Mouse (Mus musculus): Measurements from ENCODE around the gene Kdelr3.

Gene Kdelr3

DNA sequence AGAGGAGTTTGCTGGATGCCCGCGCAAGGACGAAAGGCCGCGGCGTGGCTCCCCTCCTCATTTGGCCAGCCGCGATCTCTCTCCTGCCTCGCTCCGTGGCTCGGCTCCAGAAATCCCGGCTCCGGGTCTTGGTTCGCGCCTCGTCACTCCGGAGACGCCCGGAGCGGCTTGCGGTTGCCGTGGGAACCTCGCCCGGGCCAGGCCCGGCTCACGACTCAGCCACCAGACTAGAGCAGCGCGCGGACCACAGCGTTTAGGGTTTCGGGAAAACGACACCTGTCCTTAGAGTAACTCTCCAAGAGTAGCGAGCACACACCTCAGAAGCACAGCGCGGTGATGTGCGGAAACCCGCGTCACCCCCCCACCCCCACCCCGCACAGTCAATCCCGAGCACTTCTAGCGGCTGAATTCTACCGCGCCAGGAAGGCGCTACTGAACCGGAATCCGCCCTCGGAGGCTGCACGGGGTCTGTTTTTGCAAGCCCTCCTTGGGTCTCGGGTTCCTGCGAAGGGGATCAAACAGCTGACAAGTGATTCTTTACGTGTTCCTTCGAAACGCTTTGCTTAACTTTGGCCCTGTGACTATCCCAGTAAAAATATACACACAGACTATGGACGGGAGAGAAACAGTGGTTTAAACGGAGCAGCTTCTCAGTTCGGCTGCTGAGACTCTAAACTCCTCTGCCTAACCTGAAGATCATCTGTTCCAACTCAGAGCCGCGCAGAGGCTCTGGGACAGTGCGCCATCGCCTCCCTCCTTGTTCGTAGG is 4.5 kb upstream of the Kdelr3 start:
- no peak for DNase-seq (ENCODE audit: low spot score)

DNA sequence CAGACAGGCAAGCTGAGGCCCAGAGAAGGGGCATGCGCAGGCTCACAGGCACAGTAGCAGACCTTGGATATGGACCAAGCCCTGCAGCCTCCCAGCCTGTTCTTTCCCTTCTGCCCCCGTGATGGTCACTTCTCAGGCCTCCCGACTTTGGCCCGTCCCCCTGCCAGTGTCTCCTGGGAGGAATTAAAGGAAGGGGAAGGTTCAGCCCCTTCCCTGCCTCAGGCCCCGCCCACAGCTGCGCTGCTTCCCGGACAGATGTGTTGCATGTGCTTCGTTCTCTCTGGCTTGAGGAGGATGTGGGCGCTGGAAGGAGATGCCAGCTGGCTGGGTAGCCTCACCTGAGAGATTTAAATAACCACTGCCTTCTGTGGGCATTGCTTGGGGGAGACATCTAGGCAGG is 2.3 kb upstream of the Kdelr3 start:
- DNase-seq (ENCODE audit: low spot score) = no peak

DNA sequence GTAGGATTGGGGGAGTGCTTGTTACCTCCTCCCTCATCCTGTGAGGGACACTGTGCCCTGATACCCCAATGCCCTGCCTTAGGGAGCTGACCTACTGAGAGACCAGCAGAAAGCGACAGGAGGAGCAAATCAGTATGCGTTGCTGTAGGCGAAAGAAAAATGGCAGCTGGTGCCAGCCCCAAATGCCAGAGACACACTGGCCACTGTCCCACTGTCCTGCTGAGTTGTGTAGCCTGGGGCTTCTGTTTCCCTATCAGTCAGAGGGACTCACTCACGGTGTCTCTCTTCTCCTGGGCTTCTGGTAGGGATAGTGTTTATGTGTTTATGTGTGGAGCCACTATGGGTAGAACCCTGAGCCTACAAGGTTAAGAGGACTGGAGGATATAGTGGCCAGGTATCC is 1.5 kb downstream of the Kdelr3 start:
- DNase-seq (ENCODE audit: low spot score) = no peak

DNA sequence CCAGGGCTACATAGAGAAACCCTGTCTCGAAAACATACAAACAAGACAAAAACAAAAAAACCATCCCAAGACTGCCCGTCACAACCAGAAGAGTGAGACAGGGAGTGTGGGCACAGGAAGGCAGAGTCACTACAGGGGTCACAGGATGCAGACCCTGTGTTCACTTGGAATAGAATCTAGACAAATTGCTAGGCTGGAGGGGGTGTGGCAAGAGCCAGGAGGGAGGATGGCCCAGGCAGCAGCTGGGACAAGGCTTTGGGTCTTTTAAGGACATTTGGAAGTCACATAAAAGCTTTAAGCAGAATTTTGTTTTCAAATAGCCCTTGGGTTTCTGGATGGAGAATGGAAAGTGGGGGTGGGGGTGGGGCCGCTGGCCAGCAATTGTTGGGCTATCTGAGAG is 2.4 kb downstream of the Kdelr3 start:
- DNase-seq (ENCODE audit: low spot score) = no peak

DNA sequence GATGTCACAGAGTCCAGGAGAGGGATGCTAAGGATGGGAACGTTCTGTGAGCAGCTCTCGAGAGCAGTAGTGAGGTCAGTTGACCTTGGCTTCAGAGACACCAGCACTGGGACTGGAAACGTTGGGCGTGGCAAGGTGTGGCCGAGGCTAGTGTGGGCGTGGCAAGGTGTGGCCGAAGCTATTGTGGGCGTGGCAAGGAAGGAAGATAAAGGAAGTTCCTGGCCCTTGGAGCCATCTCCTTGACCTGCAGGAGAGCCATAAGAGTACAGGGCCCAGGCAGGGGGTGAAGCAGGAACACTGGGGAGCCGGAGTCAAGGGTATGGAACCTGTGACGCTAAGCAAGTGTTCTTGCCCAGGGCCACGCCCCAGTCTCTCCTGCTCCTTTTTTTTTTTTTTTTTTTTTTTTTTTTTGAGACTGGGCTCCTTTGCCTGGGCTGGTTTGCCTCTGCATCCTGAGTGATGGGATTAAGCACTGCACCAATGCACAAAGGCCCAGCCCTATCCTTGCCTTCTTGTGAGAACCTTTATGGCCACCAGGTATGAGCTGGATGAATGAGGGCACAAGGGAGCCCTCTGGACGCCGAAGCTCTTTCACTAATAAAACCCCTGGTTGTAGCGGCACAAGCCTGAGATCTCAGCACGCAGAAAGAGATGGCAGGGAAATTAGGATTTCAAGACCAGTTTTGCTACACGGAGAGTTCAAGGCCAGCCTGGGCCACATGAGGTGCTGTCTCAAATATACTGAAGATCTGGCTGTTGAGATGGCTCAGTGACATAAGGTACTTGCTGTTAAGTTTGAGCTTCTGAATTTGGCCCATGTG is 3.4 kb downstream of the Kdelr3 start:
- DNase-seq (ENCODE audit: low spot score) = peak; percentile 34

DNA sequence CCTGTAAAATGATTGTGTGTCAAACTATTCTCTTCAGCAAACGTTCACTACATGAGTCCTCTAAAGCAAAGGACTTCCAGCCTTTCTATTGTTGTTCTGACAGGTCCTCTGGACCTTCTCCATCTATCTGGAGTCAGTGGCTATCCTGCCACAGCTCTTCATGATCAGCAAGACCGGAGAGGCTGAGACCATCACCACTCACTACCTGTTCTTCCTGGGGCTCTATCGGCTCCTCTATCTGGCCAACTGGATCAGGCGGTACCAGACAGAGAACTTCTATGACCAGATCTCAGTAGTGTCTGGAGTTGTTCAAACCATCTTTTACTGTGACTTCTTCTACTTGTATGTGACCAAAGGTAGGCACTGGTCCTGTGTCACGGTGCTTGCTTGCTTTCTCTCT is 9.4 kb downstream of the Kdelr3 start:
- no peak for DNase-seq (ENCODE audit: low spot score)

DNA sequence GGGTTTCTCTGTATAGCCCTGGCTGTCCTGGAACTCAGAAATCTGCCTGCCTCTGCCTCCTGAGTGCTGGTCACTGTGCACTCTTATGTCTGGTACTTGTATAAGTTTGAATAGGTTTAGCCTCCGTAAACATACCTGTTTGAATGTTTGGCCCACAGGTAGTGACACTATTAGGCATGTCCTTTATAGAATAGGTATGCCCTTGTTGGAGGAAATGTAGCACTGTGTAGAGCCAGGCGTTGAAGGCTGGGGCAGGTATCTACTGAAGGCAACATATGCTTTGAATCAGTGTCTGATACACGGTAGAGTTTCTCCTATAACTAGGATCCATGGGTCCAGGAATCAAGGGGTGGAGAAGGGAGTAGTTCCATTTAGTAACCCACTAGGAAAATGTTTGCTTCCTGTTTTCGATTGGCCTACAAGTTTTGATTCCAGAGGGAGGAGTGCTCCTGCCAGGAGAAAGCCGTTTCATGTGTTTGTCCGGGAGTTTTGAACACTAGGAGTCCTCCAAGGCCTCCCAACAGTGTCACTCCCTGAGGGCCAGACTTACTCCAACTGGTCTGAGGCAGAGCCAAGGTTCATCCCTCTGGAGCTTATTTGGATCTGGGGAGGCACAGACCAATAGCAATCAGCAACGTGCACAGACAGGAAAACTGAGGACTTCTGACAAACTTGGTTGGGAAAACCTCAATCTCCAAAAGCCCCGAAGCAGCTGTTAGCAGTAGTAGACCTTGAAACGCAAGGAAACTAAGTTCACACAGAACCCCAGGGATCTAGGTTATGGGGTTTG is 10.0 kb downstream of the Kdelr3 start:
- DNase-seq (ENCODE audit: low spot score) = no peak

DNA sequence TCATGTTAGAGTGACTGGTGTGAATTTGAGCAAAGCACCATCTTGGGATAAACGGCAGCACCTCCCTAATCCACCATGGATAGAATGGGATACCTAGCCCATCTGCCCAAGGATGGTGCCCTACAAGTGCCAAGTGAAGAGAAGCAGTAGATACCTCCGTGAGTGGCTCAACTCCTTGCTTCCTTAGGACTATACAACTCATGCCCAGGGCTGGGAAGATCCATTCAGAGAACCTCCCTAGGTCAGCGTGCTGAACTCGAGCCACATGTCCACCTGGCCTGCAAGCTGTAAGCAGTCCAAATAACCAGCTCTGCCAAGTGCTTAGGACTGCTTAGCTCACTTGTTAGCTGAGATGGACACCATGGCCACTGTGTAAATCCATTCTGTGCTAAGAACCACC is 11.0 kb downstream of the Kdelr3 start:
- no peak for DNase-seq (ENCODE audit: low spot score)

DNA sequence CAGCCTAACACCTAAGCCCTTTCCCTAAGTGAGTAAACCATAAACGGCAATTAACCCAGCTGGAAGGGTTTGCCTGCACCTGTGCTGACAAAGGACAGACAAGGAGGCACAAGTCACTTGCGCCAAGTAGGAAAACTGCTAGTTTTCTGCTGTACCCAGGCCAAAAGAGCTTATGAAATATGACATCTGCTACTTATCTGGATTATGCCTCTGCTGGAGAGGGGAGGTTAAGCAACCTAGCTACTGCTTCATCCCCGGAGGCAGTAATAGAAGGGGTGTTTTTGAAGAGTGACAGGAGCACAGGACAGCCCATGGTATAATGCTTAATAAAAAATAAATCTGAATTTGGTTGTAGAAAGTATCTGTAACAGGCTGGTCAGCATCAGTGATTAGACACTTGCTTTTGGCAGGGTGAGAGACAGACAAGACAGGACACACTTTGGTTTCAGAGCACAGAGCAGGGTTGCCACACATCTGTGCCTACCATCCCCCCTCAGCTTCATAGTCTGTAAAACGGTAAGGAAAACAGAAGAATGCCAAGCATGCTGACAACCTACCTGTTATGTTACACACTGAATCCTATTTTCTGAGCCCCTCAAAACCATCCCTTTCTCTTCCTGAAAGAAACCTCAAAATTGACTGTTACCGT is 11.9 kb downstream of the Kdelr3 start:
- DNase-seq (ENCODE audit: low spot score) = no peak

DNA sequence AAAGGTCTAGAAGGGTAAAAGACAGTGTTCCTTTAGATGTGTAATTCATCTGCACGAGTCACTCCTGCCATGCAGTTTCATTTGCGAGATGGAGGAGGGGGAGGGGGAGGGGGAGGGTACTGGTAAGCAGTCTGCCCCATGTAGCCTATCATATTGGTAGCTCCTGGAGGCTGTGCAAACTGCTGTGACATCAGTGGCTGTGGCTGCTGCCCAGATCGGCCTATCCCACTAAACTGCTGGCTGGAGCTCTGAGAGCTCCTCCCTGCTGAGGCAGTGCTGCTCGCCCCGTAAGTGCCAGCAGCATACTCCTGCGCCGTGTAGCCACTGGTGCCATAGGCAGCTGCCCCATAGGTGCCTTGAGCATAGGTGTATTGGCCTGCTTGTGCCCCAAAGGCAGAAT is 13.7 kb downstream of the Kdelr3 start:
- no peak for DNase-seq (ENCODE audit: low spot score)

DNA sequence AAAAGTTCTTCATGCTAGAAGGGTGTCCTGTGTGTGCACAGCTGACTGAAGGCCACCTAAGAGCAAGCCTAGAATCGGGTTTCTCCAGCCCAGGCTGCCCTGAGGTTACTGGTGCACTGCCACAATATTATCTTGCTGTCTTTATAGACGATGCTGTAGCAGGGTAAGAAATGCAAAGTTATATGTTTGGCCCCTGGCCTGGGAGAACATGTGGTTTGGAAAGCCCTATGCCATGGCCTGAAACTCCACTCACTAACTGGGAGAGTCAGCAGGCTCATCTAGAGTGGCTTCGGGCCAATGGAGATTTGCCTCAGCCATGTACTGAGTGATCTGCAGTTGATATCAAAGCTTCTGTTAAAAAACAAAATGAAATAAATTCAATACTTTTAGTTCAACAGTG is 17.6 kb downstream of the Kdelr3 start:
- DNase-seq (ENCODE audit: low spot score) = no peak

DNA sequence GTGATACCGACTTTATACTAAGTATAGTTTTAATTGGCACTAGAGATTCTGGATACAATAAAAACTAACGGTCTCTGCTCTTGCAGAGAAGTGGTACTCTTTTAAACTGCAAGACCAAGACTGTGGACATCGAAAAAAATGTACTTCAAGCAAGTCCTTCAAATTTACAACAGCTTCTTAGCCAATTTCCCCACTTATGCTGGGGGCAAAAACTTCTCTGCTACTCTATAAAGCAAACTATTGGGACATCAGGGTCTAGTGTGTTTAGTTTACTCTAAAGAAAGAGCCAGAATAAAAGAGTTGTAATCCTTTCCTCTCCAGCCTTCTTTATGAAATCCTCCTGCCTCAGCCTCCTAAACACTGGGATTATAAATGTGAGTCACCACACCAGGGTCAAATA is 27.8 kb downstream of the Kdelr3 start:
- no peak for DNase-seq (ENCODE audit: low spot score)

DNA sequence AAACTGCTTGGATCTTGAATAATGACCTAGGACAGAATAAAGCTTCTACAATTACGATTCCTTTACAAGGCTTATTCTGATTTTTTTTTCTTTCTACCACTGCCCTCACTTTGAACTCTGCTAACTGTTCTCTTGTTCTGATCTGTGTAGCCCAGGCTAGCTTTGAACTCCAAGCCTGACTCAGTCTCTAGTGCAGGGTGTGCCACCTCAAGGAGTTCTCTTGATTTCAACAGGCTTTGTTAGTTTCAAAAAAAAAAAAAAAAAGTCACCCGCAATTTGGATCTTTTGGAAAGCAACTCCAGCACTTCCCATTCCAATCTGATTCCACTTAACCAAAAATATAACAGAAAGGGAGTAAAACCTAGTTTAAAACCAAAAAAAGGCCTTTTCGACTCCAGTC is 29.3 kb downstream of the Kdelr3 start:
- DNase-seq (ENCODE audit: low spot score) = no peak

DNA sequence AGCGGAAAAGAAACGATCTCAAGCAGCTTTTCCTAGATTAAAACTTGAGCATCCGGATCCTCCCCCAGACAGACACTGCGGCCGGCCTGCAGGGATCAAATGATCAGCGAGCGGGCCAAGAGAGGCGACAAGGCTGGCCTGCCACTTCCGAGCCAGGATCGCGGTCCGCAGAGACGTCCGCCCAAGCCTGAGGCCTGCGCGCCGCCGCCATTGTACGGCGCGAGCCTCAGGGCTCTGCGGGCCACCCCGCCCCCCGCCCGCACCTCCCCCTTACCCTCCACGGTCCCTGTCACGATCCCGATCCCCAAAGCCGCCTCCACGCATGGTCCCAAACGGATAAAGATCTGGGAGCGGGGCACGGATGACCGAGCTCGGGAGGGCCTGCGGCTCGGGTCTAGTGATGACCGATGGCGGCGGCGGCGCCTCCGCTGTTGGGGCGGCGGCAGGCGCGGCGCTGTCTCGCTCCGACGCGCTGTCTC is 29.7 kb downstream of the Kdelr3 start:
- DNase-seq (ENCODE audit: low spot score) = peak; percentile 49

DNA sequence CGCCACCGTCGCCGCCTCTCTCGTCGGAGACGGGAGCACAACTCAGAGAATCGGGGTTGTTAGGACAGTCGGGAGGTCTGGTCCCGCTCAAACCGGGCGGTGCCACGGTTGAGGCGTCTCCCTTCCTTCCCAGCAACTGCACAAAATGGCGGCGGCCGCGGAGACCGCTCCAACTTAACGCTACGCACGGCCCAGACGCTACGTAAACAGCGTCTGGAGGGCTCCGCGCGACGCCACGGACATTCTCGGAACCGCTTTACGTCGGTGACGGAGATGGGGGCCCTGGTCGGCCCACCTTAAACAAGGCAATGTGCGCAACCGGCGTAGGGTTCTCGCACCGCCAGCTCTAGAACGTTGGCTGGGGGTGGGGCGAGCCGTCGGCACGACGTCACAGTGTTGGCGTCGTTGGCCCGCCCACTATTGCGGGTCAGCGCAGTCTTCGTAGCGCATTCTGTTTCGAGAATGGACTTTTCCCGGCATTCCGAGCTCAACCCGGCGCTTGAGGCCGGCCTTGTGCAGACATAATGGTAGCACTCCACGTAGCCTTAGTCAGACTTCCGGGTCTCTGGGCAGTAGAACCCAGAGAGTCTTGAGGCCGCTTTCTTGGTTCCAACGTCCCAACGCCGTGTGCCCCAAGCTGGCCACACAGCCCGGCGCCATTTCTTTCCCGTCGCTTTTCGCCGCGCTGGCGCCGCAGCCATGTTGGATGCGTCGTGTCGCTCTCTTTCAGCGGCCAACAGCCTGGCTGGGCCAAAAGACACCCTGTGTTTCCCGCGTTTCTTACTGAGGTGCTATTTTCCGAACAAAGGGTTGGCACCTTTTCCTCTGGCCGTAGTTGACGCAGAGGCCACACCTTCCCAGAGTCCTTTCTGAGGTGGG is 30.4 kb downstream of the Kdelr3 start, which contains the start of gene Ddx17:
Ddx17 (minus strand) TSS at position 332 of the 879 bp plus-strand sequence.
- DNase-seq (ENCODE audit: low spot score) = peak; percentile 96

DNA sequence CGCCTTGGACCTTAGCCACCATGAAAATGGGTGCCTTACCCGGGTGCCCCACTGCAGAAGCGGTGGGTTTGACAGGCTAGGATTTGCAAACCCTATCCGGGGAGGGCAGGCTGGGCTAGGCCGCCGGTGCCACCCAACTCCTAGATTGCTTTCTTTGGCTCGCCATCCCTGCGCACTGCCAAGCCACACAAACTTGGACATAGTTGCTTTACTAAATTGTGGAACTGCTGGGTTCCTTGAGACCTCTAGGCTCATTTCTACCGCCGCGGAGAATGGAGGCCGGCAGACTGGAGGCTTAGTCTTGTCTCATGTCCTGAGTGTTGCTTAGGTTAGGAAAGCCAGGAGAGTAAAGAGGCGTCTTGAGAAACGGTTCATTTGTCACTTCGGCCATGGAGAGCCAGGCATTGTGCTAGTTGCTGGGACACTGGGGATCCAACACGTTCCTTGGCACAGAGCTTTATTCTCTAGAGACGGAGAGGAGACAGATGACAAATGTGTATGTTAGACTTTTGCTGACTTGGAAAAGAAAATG is 31.1 kb downstream of the Kdelr3 start:
- DNase-seq (ENCODE audit: low spot score) = no peak

DNA sequence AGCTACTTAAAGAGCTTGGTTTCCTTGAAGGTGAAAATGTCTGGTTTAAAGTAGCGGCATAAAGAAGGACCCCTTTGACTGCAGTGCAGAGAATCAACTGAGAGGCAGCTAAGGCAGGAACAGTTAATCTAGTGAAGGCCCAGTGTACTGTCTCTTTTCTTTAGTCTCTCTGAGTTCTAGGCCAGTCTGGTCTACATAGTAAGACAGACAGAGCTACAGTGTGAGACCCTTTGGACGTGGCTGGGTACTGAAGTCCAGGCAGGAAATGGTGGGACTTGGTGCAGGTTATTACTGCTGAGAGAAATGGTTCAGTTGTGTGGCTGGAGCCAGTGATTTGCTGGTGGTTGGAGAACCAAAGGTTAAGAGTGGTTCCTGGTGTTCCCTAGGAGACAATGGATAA is 32.0 kb downstream of the Kdelr3 start:
- DNase-seq (ENCODE audit: low spot score) = no peak

DNA sequence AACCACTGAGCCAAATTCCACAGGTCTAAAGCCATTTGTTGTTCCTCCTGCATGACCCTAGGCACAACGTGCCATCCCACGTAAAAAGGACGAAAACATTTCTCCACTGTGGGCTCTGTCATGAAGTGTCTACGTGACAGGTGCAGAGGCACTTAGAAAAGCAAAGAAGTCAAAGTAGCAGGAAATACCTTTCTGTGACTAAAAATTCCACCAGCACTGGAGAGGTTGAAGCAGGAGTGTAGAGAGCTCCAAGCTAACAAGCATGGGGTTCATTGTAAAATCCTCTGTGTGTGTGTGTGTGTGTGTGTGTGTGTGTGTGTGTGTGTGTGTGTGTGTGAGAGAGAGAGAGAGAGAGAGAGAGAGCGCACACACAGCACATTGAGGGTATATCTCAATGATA is 36.4 kb downstream of the Kdelr3 start:
- DNase-seq (ENCODE audit: low spot score) = no peak

DNA sequence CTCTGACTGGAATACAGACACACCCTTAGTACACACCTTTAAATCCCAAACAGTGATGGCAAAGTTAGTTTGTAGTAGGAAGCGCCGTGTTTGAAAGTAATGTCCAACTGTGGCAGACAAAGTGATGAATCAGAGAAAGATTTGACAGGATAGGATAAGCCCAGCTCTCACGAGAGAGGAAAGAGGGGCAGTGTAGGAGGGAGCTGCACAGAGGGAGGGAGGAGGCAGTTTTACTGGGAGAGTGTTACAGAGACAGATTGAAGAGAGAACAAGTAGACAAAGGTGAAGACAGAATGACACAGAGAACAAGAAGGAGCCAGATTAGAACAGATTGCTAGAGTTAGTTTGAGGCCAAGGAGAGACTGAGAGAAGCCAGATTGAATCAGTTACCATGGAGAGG is 43.4 kb downstream of the Kdelr3 start:
- no peak for DNase-seq (ENCODE audit: low spot score)

DNA sequence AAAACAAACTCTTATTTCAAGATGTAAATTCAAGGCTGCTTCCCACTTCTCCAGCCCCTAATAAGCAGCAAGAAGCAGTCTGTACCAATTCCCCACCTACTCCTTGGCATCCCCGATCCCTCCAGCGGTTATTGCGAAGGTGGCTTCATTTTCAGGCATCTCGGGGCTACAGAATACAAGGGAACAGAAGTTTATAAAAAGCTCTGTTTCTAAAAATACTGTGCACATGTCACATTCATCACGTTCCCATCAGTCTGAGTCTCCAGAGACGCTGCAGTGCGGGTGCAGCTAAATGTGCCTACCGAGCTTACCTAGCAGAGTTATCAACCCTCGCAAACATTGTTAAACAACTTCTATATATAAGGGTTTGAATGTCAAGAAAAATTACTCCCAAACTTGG is 46.2 kb downstream of the Kdelr3 start:
- DNase-seq (ENCODE audit: low spot score) = no peak

Measured in c-Kit-positive CD71-positive TER-119-positive erythroid progenitor cells, embryonic 14.5 days (primary cell).